Mouse (Mus musculus) cerebellum, adult 11 months (tissue): Measurements from ENCODE around the gene Gm20517.
"Not testable (repeated sequence)": the region's sequence is repeated elsewhere in the genome, so short reads cannot be mapped to it uniquely, and the experiment has no call there.

ENCODE experiments used
- DNase-seq: peaks from one replicate; pipeline ENCODE4 v3.0.0; 2022

Gene Gm20517

GRCm38 (mm10) chr17:47628851-47629676 lies 17.7 kb downstream of the Gm20517 start:
- DNase-seq = peak; percentile 92

- DNase-seq = peak; percentile 61
These were observed 18.6 kb downstream of the Gm20517 start for GRCm38 (mm10) chr17:47629717-47630677.

GRCm38 (mm10) chr17:47630678-47631065 lies 19.3 kb downstream of the Gm20517 start, which contains the start of gene Usp49:
Gene Usp49, plus strand, starts transcription at chr17:47630690.
- DNase-seq = no peak

- no peak for DNase-seq
These were observed 20.9 kb downstream of the Gm20517 start for GRCm38 (mm10) chr17:47632181-47632840.

GRCm38 (mm10) chr17:47633999-47634770 lies 22.8 kb downstream of the Gm20517 start:
- no peak for DNase-seq

GRCm38 (mm10) chr17:47642992-47643391 lies 31.6 kb downstream of the Gm20517 start:
- no peak for DNase-seq

GRCm38 (mm10) chr17:47646683-47647082 lies 35.3 kb downstream of the Gm20517 start:
- peak; percentile 10 for DNase-seq

- no peak for DNase-seq
These were observed 37.6 kb downstream of the Gm20517 start for GRCm38 (mm10) chr17:47648966-47649365.

GRCm38 (mm10) chr17:47651953-47652352 lies 40.6 kb downstream of the Gm20517 start:
- no peak for DNase-seq

- not testable (repeated sequence) for DNase-seq
These were observed 43.0 kb downstream of the Gm20517 start for GRCm38 (mm10) chr17:47654346-47654745.

GRCm38 (mm10) chr17:47655697-47656096 lies 44.3 kb downstream of the Gm20517 start:
- no peak for DNase-seq

- no peak for DNase-seq
These were observed 46.5 kb downstream of the Gm20517 start for GRCm38 (mm10) chr17:47657901-47658300.

- DNase-seq = no peak
These were observed 47.4 kb downstream of the Gm20517 start for GRCm38 (mm10) chr17:47658741-47659243.

- DNase-seq = no peak
These were observed 51.8 kb downstream of the Gm20517 start for GRCm38 (mm10) chr17:47663009-47663713.

- DNase-seq = no peak
These were observed 53.1 kb downstream of the Gm20517 start for GRCm38 (mm10) chr17:47664474-47664873.

- no peak for DNase-seq
These were observed 57.8 kb downstream of the Gm20517 start for GRCm38 (mm10) chr17:47669166-47669565.

GRCm38 (mm10) chr17:47671988-47672310 lies 60.6 kb downstream of the Gm20517 start:
- DNase-seq = no peak

- DNase-seq = peak; percentile 36
These were observed 61.1 kb downstream of the Gm20517 start for GRCm38 (mm10) chr17:47672311-47673111.

GRCm38 (mm10) chr17:47676581-47676980 lies 65.2 kb downstream of the Gm20517 start:
- peak; percentile 51 for DNase-seq

GRCm38 (mm10) chr17:47678238-47678637 lies 66.8 kb downstream of the Gm20517 start:
- DNase-seq = no peak

GRCm38 (mm10) chr17:47678702-47679101 lies 67.3 kb downstream of the Gm20517 start:
- DNase-seq = no peak
